Mouse (Mus musculus): ENCODE results near the gene Pdgfra.

Pdgfra gene

GRCm38 (mm10) chr5:75155741-75156553, 3.9 kb downstream of the Pdgfra start:
- peak in 1 of 2 experiments; percentile 38 for DNase-seq (ENCODE audit: low read depth in 1 of 2, low spot score in 2 of 2)

GRCm38 (mm10) chr5:75156554-75157036, 4.5 kb downstream of the Pdgfra start:
- no peak for DNase-seq (ENCODE audit: low read depth in 1 of 2, low spot score in 2 of 2)

GRCm38 (mm10) chr5:75157038-75157437, 4.9 kb downstream of the Pdgfra start:
- peak in 1 of 2 experiments; percentile 20 for DNase-seq (ENCODE audit: low read depth in 1 of 2, low spot score in 2 of 2)

GRCm38 (mm10) chr5:75160530-75161170, 8.6 kb downstream of the Pdgfra start:
- DNase-seq (ENCODE audit: low read depth in 1 of 2, low spot score in 2 of 2), result no peak

- no peak for DNase-seq (ENCODE audit: low read depth in 1 of 2, low spot score in 2 of 2)
Observed at GRCm38 (mm10) chr5:75161586-75161985, 9.5 kb downstream of the Pdgfra start.

- DNase-seq (ENCODE audit: low read depth in 1 of 2, low spot score in 2 of 2), result no peak
Observed at GRCm38 (mm10) chr5:75163289-75163951, 11.3 kb downstream of the Pdgfra start.

- no peak for DNase-seq (ENCODE audit: low read depth in 1 of 2, low spot score in 2 of 2)
Observed at GRCm38 (mm10) chr5:75164688-75165087, 12.6 kb downstream of the Pdgfra start.

GRCm38 (mm10) chr5:75169837-75170236, 17.7 kb downstream of the Pdgfra start:
- DNase-seq (ENCODE audit: low read depth in 1 of 2, low spot score in 2 of 2), result no peak

GRCm38 (mm10) chr5:75171859-75172258, 19.8 kb downstream of the Pdgfra start:
- DNase-seq (ENCODE audit: low read depth in 1 of 2, low spot score in 2 of 2), result no peak

- DNase-seq (ENCODE audit: low read depth in 1 of 2, low spot score in 2 of 2), result no peak
Observed at GRCm38 (mm10) chr5:75179249-75179648, 27.2 kb downstream of the Pdgfra start.

GRCm38 (mm10) chr5:75179726-75180290, 27.7 kb downstream of the Pdgfra start:
- DNase-seq (ENCODE audit: low read depth in 1 of 2, low spot score in 2 of 2), result no peak

- DNase-seq (ENCODE audit: low read depth in 1 of 2, low spot score in 2 of 2), result no peak
Observed at GRCm38 (mm10) chr5:75183653-75184052, 31.6 kb downstream of the Pdgfra start.

- DNase-seq (ENCODE audit: low read depth in 1 of 2, low spot score in 2 of 2), result no peak
Observed at GRCm38 (mm10) chr5:75184112-75184511, 32.0 kb downstream of the Pdgfra start.

GRCm38 (mm10) chr5:75184693-75185235, 32.7 kb downstream of the Pdgfra start:
- no peak for DNase-seq (ENCODE audit: low read depth in 1 of 2, low spot score in 2 of 2)

- DNase-seq (ENCODE audit: low read depth in 1 of 2, low spot score in 2 of 2), result no peak
Observed at GRCm38 (mm10) chr5:75185584-75185983, 33.5 kb downstream of the Pdgfra start.

- no peak for DNase-seq (ENCODE audit: low read depth in 1 of 2, low spot score in 2 of 2)
Observed at GRCm38 (mm10) chr5:75189319-75189987, 37.4 kb downstream of the Pdgfra start.

- no peak for DNase-seq (ENCODE audit: low read depth in 1 of 2, low spot score in 2 of 2)
Observed at GRCm38 (mm10) chr5:75193107-75193506, 41.0 kb downstream of the Pdgfra start.

- no peak for DNase-seq (ENCODE audit: low read depth in 1 of 2, low spot score in 2 of 2)
Observed at GRCm38 (mm10) chr5:75198413-75198812, 46.3 kb downstream of the Pdgfra start.

- DNase-seq (ENCODE audit: low read depth in 1 of 2, low spot score in 2 of 2), result no peak
Observed at GRCm38 (mm10) chr5:75199698-75200365, 47.7 kb downstream of the Pdgfra start.

GRCm38 (mm10) chr5:75200366-75200724, 48.3 kb downstream of the Pdgfra start:
- DNase-seq (ENCODE audit: low read depth in 1 of 2, low spot score in 2 of 2), result no peak
